Mouse (Mus musculus) CH12.LX (cell line): ENCODE results near the gene Jarid2. TPM values are rescaled to one million over a fixed set of nuclear protein-coding genes. Genes with fewer than 3 reads are reported as not detected.

Experiments used
- DNase-seq: peaks from one replicate; pipeline ENCODE4 v3.0.0-alpha.2; 2013; ENCODE audit errors: extremely low read depth
- H3K27ac ChIP-seq: 2 replicates; pipeline ENCODE4 v1.5.1; 2012; ENCODE audit warnings: low read depth, mild to moderate bottlenecking, control low read depth, moderate library complexity; ENCODE audit not compliant: insufficient read depth
- H3K27me3 ChIP-seq: replicated peaks from 2 replicates; pipeline ENCODE3; 2012; ENCODE audit warnings: inconsistent platforms
- H3K36me3 ChIP-seq, 2 experiments: replicated peaks in 1 of 2; 2 replicates each; pipeline versions ENCODE3 to v1.6.1; 2012; ENCODE audit warnings: inconsistent platforms in 1 of 2, low read length in 1 of 2, mild to moderate bottlenecking in 1 of 2, mixed read lengths in 1 of 2, moderate library complexity in 1 of 2; ENCODE audit not compliant: control insufficient read depth in 1 of 2, insufficient read depth in 1 of 2
- H3K4me1 ChIP-seq, 2 experiments: 2 replicates each; pipeline ENCODE4 v1.6.1; 2012; ENCODE audit warnings: inconsistent platforms in 1 of 2, moderate library complexity in 1 of 2; ENCODE audit not compliant: insufficient read depth in 2 of 2, control insufficient read depth in 1 of 2
- H3K4me2 ChIP-seq: 2 replicates; pipeline ENCODE4 v1.6.1; 2012; ENCODE audit warnings: low read depth, mild to moderate bottlenecking, control low read depth; ENCODE audit not compliant: poor library complexity, insufficient read depth, severe bottlenecking
- H3K4me3 ChIP-seq, 3 experiments: fragments of 150-350 bp in 1 of 3; sonication (generic) in 1 of 3; replicated peaks in 1 of 3; 2 replicates each; pipeline versions ENCODE3 to v1.5.1; 2011 to 2012; ENCODE audit warnings: low read depth in 2 of 3, low read length in 2 of 3, mild to moderate bottlenecking in 2 of 3, moderate library complexity in 2 of 3, control low read depth in 1 of 3, improper control_type of control experiment in 1 of 3, inconsistent platforms in 1 of 3, mixed read lengths in 1 of 3; ENCODE audit not compliant: poor library complexity in 1 of 3
- H3K79me2 ChIP-seq: replicated peaks from 2 replicates; pipeline ENCODE4 v1.6.1; 2012; ENCODE audit warnings: mild to moderate bottlenecking, moderate library complexity; ENCODE audit not compliant: control insufficient read depth, poor library complexity, insufficient read depth, severe bottlenecking; ENCODE audit errors: extremely low read depth
- H3K9ac ChIP-seq: 2 replicates; pipeline ENCODE4 v1.6.1; 2012; ENCODE audit warnings: low read depth, mild to moderate bottlenecking, control low read depth, moderate library complexity; ENCODE audit not compliant: insufficient read depth
- H3K9me3 ChIP-seq: replicated peaks from 2 replicates; pipeline ENCODE3; 2012; ENCODE audit warnings: low read length, inconsistent platforms, mixed read lengths
- CTCF ChIP-seq, 2 experiments: IDR thresholded peaks in 1 of 2; conservative IDR thresholded peaks in 1 of 2; 2 replicates each; pipeline ENCODE4 v1.5.1; 2011 to 2012; ENCODE audit warnings: low read depth in 2 of 2, low read length in 2 of 2, improper control_type of control experiment in 1 of 2, inconsistent platforms in 1 of 2, mild to moderate bottlenecking in 1 of 2, moderate library complexity in 1 of 2
- E2F4 ChIP-seq: IDR thresholded peaks from 2 replicates; pipeline ENCODE4 v1.6.1; 2011; ENCODE audit warnings: low read depth, low read length, improper control_type of control experiment; ENCODE audit not compliant: insufficient replicate concordance
- ETS1 ChIP-seq: conservative IDR thresholded peaks from 2 replicates; pipeline ENCODE4 v1.6.1; 2012; ENCODE audit warnings: low read depth, mild to moderate bottlenecking, inconsistent platforms, low read length, improper control_type of control experiment, moderate library complexity
- HCFC1 ChIP-seq: IDR thresholded peaks from 2 replicates; pipeline ENCODE4 v1.6.1; 2012; ENCODE audit warnings: low read depth, mild to moderate bottlenecking, inconsistent platforms, low read length, improper control_type of control experiment
- IRF4 ChIP-seq: IDR thresholded peaks from 2 replicates; pipeline ENCODE4 v1.6.1; 2014; ENCODE audit warnings: low read depth, mild to moderate bottlenecking, inconsistent platforms, low read length, improper control_type of control experiment
- JUN ChIP-seq: IDR thresholded peaks from 2 replicates; pipeline ENCODE4 v1.6.1; 2011; ENCODE audit warnings: low read depth, mild to moderate bottlenecking, low read length, improper control_type of control experiment, moderate library complexity; ENCODE audit not compliant: insufficient read depth
- JUND ChIP-seq: conservative IDR thresholded peaks from 2 replicates; pipeline ENCODE4 v1.6.1; 2011; ENCODE audit warnings: low read depth, low read length, improper control_type of control experiment
- KAT2A ChIP-seq: IDR thresholded peaks from 2 replicates; pipeline ENCODE4 v1.6.1; 2012; ENCODE audit warnings: low read length, improper control_type of control experiment, inconsistent platforms; ENCODE audit not compliant: insufficient replicate concordance
- MAFK ChIP-seq: IDR thresholded peaks from 2 replicates; pipeline ENCODE4 v1.6.1; 2011; ENCODE audit warnings: low read length, improper control_type of control experiment; ENCODE audit not compliant: insufficient replicate concordance
- MAZ ChIP-seq: IDR thresholded peaks from 2 replicates; pipeline ENCODE4 v1.6.1; 2012; ENCODE audit warnings: low read depth, mild to moderate bottlenecking, inconsistent platforms, low read length, improper control_type of control experiment, moderate library complexity
- MEF2A ChIP-seq: IDR thresholded peaks from 2 replicates; pipeline ENCODE4 v1.6.1; 2014; ENCODE audit warnings: low read depth, mild to moderate bottlenecking, inconsistent platforms, low read length, improper control_type of control experiment, borderline replicate concordance
- MYC ChIP-seq: IDR thresholded peaks from 2 replicates; pipeline ENCODE4 v1.6.1; 2011; ENCODE audit warnings: low read depth, mild to moderate bottlenecking, improper control_type of control experiment, low read length
- NELFE ChIP-seq: IDR thresholded peaks from 2 replicates; pipeline ENCODE4 v1.6.1; 2011; ENCODE audit warnings: low read depth, low read length, improper control_type of control experiment
- NRF1 ChIP-seq: IDR thresholded peaks from 2 replicates; pipeline ENCODE4 v1.6.1; 2014; ENCODE audit warnings: low read depth, mild to moderate bottlenecking, inconsistent platforms, low read length, improper control_type of control experiment, moderate library complexity
- POLR2A ChIP-seq: IDR thresholded peaks from 2 replicates; pipeline ENCODE4 v1.6.1; 2011; ENCODE audit warnings: low read depth, mild to moderate bottlenecking, improper control_type of control experiment, low read length
- RCOR1 ChIP-seq: conservative IDR thresholded peaks from 2 replicates; pipeline ENCODE4 v1.6.1; 2012; ENCODE audit warnings: low read depth, mild to moderate bottlenecking, inconsistent platforms, low read length, improper control_type of control experiment
- TBP ChIP-seq: conservative IDR thresholded peaks from 2 replicates; pipeline ENCODE4 v1.6.1; 2011; ENCODE audit warnings: low read depth, low read length, improper control_type of control experiment
- TCF12 ChIP-seq: IDR thresholded peaks from 2 replicates; pipeline ENCODE4 v1.6.1; 2014; ENCODE audit warnings: low read depth, mild to moderate bottlenecking, inconsistent platforms, low read length, improper control_type of control experiment
- UBTF ChIP-seq: IDR thresholded peaks from 2 replicates; pipeline ENCODE4 v1.6.1; 2012; ENCODE audit warnings: low read depth, mild to moderate bottlenecking, inconsistent platforms, low read length, improper control_type of control experiment, moderate library complexity
- USF1 ChIP-seq: IDR thresholded peaks from 2 replicates; pipeline ENCODE4 v1.6.1; 2014; ENCODE audit warnings: low read depth, mild to moderate bottlenecking, inconsistent platforms, low read length, improper control_type of control experiment
- ZKSCAN1 ChIP-seq: IDR thresholded peaks from 2 replicates; pipeline ENCODE4 v1.6.1; 2012; ENCODE audit warnings: low read depth, inconsistent platforms, low read length, improper control_type of control experiment, borderline replicate concordance
- ZMIZ1 ChIP-seq: IDR thresholded peaks from 2 replicates; pipeline ENCODE4 v1.6.1; 2012; ENCODE audit warnings: low read depth, mild to moderate bottlenecking, inconsistent platforms, low read length, improper control_type of control experiment
- dilution Hi-C: fragments of 300-500 bp; cut with MboI; formaldehyde crosslinking; loops from 2 replicates; pipeline ENCODE4 v1.14.3; 2020; ENCODE audit warnings: low sequenced_read_pairs; ENCODE audit not compliant: extremely low pct_unique_long_range_greater_than_20kb, extremely low pct_ligation_motif_present
- in situ Hi-C: fragments of 300-500 bp; cut with MboI; formaldehyde crosslinking; loops from 3 replicates; pipeline ENCODE4 v1.14.3; 2019; ENCODE audit warnings: low sequenced_read_pairs, low pct_ligation_motif_present, low pct_unique_long_range_greater_than_20kb, mixed read lengths
- polyA plus RNA-seq: library from polyadenylated mRNA; unstranded; fragments of >175 nt; gene quantifications from 2 replicates; pipeline ENCODE4 v1.2.1, GENCODE M21; 2012; ENCODE audit warnings: low read depth; ENCODE audit not compliant: insufficient read length
- total RNA-seq, 2 experiments: library from RNA; depleted of rRNA; stranded (reverse); fragments of 300-350 nt in 1 of 2; fragments of >200 nt in 1 of 2; gene quantifications; 2 replicates each; pipeline ENCODE4 v1.2.3; 2012 to 2014

Jarid2 gene
- total and polyA plus RNA-seq, 3 experiments, result 4.5 to 10.9 (median 7.8) TPM

DNA sequence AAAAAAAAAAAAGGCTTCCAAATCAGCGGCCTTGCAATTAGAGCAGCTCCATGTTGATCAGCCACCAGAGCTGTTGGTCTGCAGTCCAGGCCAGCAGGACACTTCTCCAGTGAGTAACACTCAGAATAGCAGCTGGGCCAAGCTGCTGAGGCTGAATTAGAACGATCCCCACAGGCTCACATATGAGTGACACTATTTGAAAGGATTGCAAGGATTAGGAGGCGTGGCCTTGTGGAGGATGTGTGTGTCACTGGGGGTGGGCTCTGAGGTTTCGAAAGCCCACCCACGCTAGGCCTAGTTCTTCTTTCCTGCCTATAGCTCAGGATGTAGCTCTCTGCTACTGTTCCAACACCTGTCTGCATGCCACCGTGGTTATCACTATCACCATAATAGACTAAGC is 226.5 kb downstream of the Jarid2 start:
- H3K27ac ChIP-seq, result no peak overlapping the region
- H3K4me2 ChIP-seq, result no peak overlapping the region
- DNase-seq, result no peak
- in situ Hi-C loops, result no loop called here
- TF ChIP-seq RCOR1, result no peak
- no peak for TF ChIP-seq MYC
- TF ChIP-seq POLR2A, result no peak
- no peak for TF ChIP-seq UBTF
- TF ChIP-seq MAFK, result no peak
- TF ChIP-seq HCFC1, result no peak
- TF ChIP-seq ETS1, result no peak
- no peak for TF ChIP-seq MAZ
- TF ChIP-seq TBP, result no peak
- no peak for TF ChIP-seq NRF1
- no peak for TF ChIP-seq KAT2A
- no peak for TF ChIP-seq JUN
- TF ChIP-seq ZMIZ1, result no peak
- no peak for TF ChIP-seq JUND
- no peak for TF ChIP-seq E2F4
- no peak for TF ChIP-seq CTCF (conservative IDR thresholded peaks at IDR 0.05 in 1 of 2, IDR thresholded peaks at IDR 0.05 in 1 of 2; ENCODE audit: low read depth in 2 of 2, low read length in 2 of 2)
- no peak for TF ChIP-seq MEF2A
- H3K9me3 ChIP-seq, result no peaks in the 10 kb centered on the region
- no peak overlapping the region for H3K4me3 ChIP-seq
- peaks cover 9 to 63% of the 10 kb centered on the region in 2 experiments for H3K36me3 ChIP-seq
- H3K79me2 ChIP-seq, result no peaks in the 10 kb centered on the region
- no peak overlapping the region for H3K9ac ChIP-seq
- H3K27me3 ChIP-seq, result no peaks in the 10 kb centered on the region
- dilution Hi-C loops, result no loop called here
- H3K4me1 ChIP-seq, result no peaks in the 10 kb centered on the region

DNA sequence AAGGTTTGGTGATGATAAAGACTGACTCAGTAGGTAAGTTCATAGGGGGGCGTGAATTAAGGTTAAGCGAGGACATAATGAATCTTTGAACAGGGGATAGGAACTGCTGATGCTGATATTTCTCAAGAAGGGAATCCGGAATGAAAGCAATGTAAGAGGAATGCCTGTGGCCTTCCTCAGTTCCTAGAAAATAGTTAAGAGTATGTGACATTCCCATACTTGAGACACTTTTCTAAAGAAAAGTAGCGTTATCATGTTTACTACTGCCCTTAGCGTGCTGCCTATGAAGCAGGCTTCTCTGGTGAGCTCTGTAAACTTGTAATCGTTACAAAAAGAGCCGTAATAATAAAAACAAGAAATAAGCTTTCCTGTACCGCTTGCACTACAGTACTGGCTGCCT is 227.8 kb downstream of the Jarid2 start:
- dilution Hi-C loops (no loop called here), in situ Hi-C loops (no loop called here)
- no peak for TF ChIP-seq NELFE
- no peak for TF ChIP-seq TCF12
- no peak for TF ChIP-seq ZKSCAN1
- no peak for TF ChIP-seq USF1
- TF ChIP-seq E2F4, result no peak
- TF ChIP-seq IRF4, result no peak
- TF ChIP-seq NRF1, result no peak
- Histone ChIP-seq H3K9ac (no peak overlapping the region), H3K4me3 (no peak overlapping the region), H3K4me2 (no peak overlapping the region), H3K4me1 (no peaks in the 10 kb centered on the region), H3K9me3 (no peaks in the 10 kb centered on the region), H3K36me3 (peaks cover 5 to 68% of the 10 kb centered on the region in 2 experiments), H3K79me2 (no peaks in the 10 kb centered on the region), H3K27me3 (no peaks in the 10 kb centered on the region), H3K27ac (no peak overlapping the region)
- DNase-seq, result no peak
